Mouse (Mus musculus): ENCODE results near the gene Zkscan4.
"Not testable (repeated sequence)": the region's sequence is repeated elsewhere in the genome, so short reads cannot be mapped to it uniquely, and the experiment has no call there.

The Zkscan4 gene

DNA sequence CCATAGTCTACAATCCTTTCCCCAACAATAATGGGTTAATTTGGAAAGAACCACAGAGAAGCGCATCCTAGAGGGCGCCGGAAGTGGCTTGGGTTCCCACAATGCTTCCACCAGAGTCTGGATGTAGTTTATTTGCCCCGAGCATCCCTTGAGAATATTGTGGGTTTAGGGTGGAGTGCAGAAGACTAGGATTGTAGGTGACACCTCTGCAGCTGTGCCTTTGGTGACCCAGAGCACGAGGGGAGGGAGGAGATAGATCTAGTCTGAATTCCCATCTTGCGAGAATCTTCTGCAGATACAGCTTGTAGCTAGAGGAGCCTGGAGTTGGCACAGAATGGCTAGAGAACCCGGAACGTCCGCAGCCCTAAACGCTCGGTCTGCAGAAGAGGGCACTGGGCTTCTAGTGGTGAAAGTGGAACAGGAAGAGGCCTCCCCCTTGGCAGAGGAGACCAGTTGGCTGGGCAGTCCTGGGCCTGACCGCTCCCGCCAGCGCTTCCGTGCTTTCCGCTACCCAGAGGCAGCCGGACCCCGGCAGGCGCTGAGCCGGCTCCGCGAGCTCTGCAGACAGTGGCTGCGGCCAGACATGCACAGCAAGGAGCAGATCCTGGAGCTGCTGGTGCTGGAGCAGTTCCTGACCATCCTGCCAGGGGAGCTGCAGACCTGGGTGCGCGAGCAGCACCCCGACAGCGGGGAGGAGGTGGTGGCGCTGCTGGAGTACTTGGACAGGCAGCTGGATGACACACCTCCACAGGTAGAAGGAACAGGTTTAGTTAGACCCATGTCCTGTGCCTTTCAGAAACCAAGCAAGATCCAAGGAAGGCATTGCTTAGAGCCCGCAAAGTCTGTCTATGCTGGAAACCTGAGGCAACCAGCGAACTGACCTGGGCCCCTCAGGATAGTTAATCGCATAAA lies at the start of gene Zkscan4, which contains the start of gene Gm10065:
Gene Zkscan4, plus strand, starts transcription at position 149 of the 912 bp plus-strand sequence.
Gene Gm10065, minus strand, starts transcription at position 683 of the 912 bp plus-strand sequence.
- DNase-seq: peak; percentile 96

DNA sequence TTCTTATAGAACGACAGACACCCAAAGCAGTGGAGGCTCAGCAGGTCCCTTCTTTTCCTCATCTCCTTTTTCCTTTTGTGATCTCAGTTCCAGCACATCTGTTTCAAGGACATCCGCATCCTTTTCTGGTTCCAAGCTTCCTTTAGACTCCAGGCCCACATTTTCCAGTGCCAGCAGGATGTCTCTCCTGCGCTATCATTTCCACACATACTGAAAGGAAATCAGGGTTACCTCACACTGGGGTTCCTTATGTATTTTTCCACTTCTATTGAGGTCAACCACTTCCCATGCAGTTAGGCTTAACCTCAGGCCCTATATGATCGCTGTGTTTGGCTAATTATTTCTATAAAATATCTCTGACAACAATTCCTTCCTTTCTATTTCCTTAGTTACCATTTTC lies 43.2 kb upstream of the Zkscan4 start:
- peak; percentile 78 for DNase-seq

DNA sequence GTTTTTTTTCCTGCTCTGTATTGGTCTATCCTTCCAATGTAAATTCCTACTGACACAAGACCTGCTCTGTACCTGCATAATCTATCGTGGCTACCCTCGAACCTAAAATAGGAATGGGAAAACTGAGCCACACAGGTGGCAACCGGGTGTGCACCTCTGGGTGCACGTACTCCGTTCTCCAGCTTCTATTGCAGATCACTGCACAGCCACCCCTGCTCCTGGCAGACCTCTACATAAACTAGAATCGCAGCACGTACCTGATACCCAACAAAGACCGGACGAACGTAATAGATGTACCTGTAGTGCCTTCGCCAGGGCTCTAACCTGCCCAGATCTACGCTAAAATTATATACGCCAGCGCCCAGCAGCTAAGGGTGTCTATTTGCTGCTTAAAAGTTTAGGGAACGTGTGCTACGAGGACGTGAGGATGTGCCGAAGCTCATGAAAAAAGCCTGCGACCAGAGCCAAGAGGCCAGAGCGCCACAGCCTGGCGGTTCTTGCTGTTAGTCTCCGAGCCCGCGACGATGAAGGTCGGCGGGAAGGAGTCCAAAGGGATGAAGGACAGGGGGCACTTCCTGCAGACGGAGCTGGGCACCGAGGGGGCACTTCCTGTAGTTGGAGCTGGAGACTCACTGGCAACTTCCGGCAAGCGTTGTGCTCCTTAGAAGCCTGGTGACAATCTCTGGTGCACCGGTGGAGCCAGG lies 38.1 kb upstream of the Zkscan4 start, which contains the start of gene Pgbd1:
Gene Pgbd1, minus strand, starts transcription at position 556 of the 704 bp plus-strand sequence.
- DNase-seq: peak; percentile 93

DNA sequence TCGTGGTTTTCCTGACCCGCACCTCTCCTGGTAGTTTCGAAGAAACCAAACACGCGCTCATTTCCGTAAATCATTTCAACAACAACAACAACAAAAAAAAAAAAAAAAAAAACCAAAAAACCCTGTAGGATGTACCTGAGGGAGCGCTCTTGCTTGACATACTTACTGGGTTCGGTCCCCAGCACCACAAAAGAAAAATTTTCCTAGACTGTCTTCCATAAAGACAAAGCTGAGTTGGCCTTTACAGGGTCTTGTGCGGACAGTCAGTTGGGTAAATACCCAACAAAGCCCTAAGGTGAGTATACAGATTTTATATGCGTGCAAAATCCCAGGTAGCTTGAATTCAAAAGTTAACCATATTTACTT lies 37.5 kb upstream of the Zkscan4 start:
- no peak for DNase-seq

DNA sequence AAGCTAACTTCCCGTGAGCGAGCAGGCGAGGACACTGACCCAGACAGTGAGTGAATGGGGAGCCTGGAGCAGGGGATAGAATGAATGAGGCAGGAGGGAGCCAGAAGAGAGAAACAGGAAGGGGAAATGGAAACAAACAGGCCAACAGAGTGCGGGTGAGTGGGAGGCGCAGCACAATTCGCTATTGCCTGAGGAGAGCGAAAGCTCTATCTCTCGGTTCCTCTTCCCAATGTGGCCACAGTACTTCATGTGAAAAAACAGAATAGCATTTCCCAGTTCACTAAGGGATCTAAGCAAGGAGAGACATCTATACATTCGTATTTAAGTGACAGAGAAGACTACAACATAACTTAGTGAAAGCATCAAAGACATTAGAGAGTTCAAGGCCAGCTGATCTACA lies 31.9 kb upstream of the Zkscan4 start:
- DNase-seq: peak; percentile 85

DNA sequence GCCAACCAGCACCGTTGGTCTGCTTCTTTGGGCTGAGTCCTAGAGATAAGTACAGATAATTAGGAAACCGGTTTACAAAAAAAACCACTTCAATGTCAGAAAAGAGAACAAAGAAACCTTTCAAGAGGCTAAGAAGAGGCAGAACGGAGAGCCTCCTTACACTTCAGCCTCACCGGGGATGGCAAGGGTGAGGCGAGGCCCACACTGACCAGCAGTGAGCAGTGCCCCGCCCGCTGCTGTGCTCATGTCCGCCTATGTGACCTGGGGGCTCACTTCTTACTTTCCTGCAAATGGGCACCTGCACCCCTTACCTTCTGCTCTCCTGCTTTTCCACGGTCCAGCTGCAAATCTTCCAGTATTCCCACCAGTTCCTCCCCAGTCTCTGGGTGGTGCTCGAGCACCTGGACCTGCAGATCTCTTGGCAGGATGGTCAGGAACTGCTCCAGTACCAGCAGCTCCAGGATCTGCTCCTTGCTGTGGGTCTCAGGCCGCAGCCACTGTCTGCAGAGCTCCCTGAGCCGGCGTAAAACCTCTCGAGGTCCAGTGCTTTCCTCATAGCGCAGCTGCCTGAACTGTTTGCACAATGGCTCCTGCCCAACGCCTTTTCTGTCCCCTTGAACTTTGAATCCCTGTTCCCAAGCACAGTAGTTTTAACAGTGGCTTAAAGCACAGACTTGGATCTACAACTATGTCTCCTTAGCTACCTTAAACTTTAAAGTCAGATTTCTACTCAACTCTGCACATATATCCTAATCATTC lies 30.7 kb upstream of the Zkscan4 start:
- DNase-seq: peak; percentile 68

DNA sequence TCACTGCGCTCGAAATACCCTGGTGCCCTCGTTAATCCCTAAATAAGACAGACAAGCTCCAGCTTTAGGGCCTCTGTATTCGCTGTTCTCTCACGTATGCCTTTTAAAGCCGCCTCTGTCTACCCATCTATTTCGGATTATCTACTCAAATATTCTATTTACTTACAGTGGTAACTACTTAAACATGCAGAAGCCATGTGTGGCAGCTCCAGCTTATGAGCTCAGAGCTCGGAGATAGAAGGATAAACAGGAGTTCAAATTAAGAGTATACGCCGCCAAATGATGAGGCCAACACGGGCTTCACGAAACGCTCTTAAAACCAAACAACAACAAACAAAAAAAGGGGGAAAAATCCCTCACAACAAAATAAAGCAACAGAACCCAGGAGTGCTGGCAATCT lies 25.7 kb upstream of the Zkscan4 start:
- DNase-seq: no peak

DNA sequence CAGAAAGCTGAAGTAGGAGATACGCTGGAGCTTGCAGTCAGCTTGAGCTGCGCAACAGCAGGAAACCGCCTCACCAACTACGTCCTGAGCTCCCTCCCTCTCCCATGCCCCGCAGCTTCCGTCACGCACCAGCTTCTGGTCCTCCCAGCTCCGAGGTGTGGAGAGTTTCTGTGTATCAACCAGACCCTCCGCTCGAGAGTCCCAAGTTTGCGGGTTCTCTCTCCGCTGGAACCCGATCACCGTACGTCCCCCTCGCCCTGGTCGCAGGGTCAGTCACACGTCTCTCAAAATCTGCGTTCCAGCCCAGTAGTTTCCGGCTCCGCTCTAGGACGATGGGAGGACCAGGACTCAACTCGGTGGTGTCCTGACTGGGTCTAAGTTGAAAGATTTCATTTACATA lies 25.3 kb upstream of the Zkscan4 start, which contains the start of gene Zscan26:
Gene Zscan26, minus strand, starts transcription at position 282 of the 400 bp plus-strand sequence.
- DNase-seq: peak; percentile 99

DNA sequence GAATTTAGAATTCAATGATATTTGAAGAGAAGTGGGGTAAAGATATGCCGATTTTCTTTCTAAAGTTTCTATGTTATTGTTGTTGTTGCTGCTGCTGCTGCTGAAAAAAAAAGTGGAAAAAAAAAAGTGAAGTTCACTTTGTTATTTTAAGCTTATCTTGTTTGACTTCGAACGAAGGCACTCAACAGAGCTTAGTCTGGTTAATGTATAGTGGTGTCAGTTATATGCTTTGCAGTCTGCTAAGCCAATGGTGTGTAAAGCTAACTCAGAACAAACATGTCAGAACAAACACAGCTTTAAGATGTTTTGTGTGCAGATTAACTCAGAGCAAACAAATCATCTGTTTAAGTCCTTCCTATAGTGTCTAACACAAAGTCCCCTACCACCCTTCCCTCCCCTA lies 24.6 kb upstream of the Zkscan4 start:
- peak; percentile 21 for DNase-seq

DNA sequence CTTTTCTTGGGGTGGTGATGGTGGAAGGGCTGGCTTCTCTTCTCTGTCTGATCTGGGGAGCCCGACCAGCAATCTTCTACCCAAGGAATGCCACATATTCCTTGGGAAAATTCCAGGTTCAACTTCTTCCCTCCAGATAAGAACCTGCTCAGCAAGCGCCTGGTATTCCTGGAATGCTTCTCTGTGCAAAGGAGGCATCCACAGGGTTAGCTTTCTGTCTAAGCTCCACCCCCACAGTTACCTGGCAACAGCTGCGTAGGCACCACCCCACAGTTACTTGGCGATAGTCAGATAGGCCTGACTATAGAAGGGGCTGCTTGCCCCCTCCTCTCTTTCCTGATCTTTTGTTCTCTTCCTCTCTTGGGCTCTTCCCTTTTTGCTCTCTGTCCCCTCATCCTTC lies 22.4 kb upstream of the Zkscan4 start:
- DNase-seq: peak; percentile 27

DNA sequence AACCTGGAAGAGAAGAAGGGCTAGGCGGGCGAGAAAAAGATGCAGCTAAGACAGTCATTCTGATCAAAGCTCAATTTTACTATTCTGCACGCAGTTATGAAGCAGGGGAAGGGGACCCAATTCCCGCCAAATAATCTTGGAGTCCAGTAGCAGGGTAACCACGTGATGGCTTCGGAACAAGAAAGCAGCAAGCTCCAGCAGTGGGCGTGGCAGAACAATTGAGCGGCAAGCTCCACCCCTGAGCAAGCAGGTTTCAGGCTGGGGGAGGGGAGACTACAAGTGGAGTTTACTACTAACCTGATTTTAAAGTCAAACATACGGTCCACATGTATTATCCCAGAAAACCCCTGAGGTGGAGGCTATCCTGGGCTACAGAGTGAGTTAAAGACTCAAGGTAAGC lies 16.2 kb upstream of the Zkscan4 start:
- DNase-seq: peak; percentile 63

DNA sequence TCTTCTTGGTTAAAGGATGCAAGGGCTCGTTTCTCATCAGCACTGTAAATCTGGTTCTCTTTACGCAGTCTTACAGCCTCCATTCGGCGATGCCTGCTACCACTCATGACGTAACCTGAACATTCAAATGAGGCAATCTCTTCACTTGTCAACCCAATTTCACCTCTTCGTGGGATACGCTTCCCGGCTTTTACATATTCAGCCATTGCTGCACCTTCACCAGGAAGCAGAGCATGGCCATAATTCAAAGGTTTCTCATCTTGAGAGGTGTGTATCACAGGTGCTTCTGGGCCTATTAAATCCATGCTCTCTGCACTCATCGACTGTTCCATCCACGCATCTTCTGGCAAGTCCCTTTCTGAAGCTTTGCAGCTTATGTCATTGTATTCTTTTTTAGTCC lies 11.4 kb upstream of the Zkscan4 start:
- peak; percentile 63 for DNase-seq

DNA sequence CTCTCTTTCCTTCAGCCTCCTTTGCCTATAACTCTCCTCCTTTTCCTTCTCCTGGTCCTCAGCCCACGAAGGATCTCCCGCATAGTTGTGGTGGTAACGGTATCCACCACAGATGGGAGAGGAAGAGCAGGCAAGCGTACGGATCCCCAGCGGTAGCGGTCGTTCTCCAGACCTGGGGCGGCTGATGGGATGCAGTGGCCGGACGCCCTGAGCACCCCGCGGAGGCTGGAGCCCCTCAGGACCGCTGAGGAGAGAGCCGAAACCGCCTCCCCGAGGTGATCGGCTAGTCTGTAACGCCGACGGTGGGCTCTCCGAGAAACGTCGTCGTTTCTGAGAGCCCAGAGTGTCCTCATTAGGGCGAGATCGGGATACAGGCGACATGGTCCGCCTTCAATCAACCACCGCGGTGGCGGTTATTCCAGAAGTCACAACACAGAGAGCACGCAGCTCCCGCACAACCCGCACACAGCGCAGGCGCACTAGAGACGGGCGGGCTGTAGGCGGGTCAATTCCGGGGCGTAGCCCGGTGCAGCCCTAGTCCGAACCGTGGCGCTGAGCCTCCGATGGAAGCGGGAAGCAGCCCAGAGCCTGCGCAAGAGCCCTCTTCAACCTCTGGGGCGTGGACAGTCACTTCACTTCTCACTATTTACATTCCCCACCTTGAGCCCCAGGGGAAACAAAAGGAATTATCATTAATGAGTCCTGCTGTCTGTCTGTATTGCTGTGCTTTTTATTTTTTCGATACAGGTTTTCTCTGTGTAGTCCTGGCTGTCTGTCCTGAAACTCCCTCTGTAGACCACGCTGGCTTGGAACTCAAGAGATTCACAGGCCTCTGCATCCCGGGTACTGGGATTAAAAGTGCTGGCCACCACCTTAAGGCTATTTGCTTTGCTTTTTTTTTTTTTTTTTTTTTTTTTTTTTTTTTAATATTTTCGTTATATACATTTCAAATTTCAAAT lies 10.4 kb upstream of the Zkscan4 start, which contains the start of gene Nkapl:
Gene Nkapl, minus strand, starts transcription at position 449 of the 959 bp plus-strand sequence.
- peak; percentile 99 for DNase-seq

DNA sequence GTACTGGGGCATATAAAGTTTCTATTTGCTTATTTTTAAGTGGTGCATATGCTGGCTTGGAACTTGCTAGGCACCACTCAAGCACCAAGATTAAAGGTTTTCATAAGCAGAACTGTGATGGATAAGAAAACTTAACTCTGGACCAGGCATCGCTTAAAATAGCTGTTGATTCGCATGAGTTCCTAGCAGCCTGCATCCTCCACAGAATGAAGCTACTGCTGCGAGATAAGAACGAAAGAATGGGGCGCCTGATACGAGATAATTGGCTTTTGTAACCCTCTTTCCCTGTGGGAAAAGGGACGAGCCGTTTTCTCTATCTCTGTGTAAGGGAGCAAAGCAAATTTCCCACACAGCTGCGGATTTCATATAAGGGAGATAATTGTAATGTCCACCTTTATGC lies 9.6 kb upstream of the Zkscan4 start:
- DNase-seq: peak; percentile 52

DNA sequence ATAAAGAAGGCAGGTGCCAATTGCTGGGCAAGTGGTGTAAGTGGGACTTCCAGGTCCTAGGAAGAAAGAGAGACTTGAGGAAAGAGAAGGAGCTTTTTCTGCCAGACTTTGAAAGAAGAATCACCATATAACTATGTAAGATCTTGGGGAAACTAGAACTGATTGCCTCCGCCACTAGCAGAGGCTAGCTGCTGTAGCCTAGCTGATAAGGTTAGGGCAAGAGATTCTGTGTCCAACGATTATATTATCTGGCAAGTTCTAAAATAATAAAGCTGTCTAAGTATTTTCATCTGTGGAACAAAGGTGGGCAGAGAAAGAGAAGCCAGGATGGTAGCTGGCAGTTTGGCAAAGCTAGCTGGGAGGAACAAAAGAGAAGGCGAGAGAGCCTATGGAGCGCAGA lies 6.3 kb upstream of the Zkscan4 start:
- DNase-seq: peak; percentile 82

DNA sequence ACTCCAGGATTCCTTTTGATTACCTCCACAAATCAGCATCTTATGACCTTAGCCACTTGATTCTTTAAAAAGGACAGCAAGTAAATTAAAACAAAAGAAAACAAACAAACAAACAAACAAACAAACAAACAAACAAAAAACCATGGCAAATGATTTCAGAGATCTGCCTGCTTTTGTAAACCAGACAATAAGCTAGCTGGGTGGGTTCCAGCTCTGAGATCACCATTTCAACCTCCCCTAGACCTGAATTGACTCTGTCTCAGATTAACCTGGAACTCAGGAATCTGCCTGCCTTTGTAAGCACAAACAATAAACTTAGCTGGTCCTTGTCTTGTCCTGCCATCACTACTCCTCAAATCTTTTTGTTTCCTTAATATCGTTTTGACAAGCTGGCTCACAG lies 8.2 kb downstream of the Zkscan4 start:
- DNase-seq: no peak

DNA sequence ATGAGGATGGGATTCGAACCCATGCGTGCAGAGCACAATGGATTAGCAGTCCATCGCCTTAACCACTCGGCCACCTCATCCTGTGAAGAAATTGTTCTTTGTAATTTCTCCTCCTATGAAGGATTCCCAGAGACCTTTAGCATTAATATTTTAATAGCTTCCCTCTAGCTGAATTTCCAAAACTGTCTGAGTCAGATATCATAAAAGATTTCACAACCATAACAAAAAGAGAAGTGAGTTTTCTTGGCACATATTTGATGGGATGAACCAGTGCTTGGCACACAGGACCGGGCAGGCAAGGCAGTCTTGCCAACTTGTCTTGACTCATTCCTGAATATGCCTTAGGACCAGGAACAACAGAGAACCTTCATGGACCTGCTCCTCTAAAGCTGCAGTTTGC lies 14.1 kb downstream of the Zkscan4 start:
- no peak for DNase-seq

DNA sequence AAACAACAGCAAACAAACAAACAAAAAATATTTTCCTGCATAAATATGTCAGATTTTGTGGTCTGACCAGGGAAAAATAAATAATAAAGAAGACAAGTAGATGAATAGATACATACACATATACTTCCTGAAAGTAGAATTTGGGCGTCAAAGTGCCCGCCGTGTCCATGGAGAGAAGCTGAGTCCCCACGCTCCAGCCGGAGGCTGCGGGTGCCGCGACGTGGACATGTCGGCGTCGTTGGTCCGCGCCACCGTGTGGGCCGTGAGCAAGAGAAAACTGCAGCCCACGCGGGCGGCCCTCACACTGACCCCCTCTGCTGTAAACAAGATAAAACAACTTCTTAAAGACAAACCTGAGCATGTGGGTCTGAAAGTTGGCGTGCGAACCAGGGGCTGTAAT lies 16.4 kb downstream of the Zkscan4 start, which contains the start of gene AK157302:
Gene AK157302, plus strand, starts transcription at position 144 of the 400 bp plus-strand sequence.
- DNase-seq: peak; percentile 89

DNA sequence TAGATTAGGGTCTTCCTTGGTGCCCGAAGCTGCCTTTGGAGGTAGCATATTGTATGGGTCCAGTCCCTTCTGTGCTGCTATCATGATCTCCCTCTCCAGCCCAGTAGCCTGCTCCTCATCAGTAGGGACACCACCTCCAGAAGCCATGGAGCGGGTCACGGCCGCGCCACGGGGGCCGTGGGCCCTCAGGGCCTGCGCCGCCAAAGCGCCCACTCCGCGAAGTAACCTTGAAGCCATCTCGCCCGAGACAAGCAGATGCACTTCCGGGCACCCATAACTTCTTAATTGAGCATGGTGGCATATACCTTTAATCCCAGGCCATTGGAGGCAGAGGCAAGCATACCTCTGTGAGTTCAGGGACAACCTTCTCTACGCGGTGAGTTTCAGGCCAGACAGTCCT lies 22.5 kb downstream of the Zkscan4 start, which contains the start of gene Gm11273:
Gene Gm11273, minus strand, starts transcription at position 237 of the 400 bp plus-strand sequence.
- not testable (repeated sequence) for DNase-seq

DNA sequence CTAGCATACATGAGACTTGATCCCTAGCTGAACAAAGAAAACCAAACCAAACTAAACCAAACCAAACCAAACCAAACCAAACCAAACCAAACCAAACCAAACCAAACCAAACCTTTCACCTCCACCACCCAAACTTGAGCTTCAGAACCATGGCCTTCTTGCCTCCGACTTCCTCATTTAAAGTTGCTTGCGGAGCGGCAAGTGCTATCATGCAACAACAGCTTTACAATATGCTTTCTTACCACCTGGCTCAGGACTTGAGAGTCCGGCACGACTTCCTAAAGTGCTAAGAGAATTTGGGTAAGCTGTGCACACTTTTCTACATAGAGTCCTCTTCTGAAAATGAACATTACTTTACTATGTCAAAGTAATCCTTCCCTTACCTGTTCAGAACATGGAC lies 23.6 kb downstream of the Zkscan4 start:
- no peak for DNase-seq

DNA sequence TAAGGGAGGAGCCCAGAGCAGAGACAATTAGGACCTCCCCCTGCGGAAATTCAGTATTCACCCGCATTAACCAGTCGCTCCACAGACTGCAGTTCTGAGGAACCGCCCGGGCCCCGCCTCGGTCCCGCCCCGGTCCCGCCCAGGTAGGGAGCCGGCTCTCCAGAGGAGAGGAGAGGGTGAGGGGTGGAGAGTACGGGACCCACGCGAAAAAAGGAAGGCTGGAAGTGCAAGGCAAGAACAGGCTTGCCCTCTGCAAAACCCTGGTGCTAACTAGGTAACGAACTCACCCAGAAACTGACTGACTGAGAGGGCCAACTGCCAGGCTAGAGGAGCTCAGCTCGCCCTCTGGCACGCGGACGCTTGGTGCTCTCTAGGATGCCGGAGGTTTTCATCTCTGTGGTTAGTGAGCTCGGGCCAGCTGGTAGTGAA lies 27.5 kb downstream of the Zkscan4 start:
- peak; percentile 99 for DNase-seq

Measured in heart, adult 11 months (tissue).